Mouse (Mus musculus) C2C12 (cell line): ENCODE data around the gene Arhgap19. TPM values are rescaled to one million over a fixed set of nuclear protein-coding genes. Genes with fewer than 3 reads are reported as not detected.

Source experiments
- H3K27me3 ChIP-seq: one replicate; pipeline ENCODE4 v1.6.1; 2011; ENCODE audit not compliant: control insufficient read depth, insufficient read depth, insufficient read length
- H3K36me3 ChIP-seq: one replicate; pipeline ENCODE4 v1.6.1; 2011; ENCODE audit not compliant: control insufficient read depth, insufficient read depth
- H3K4me3 ChIP-seq: one replicate; pipeline ENCODE4 v1.5.1; 2011; ENCODE audit warnings: mild to moderate bottlenecking, control low read depth; ENCODE audit not compliant: poor library complexity, insufficient read depth, severe bottlenecking
- H3K79me2 ChIP-seq: one replicate; pipeline ENCODE4 v1.6.1; 2011; ENCODE audit not compliant: control insufficient read depth, insufficient read depth
- H3K79me3 ChIP-seq: one replicate; pipeline ENCODE4 v1.6.1; 2011; ENCODE audit warnings: low read depth, control low read depth
- H3ac ChIP-seq: one replicate; pipeline ENCODE3; 2011; ENCODE audit warnings: low read depth; ENCODE audit not compliant: control insufficient read depth, insufficient read length
- CEBPB ChIP-seq: IDR thresholded peaks from one replicate; pipeline ENCODE4 v1.6.1; 2011; ENCODE audit warnings: low read depth, mild to moderate bottlenecking, control low read depth, moderate library complexity
- CTCF ChIP-seq: IDR thresholded peaks from one replicate; pipeline ENCODE4 v1.5.1; 2011; ENCODE audit not compliant: control insufficient read depth, insufficient read depth, insufficient read length
- FOSL1 ChIP-seq: IDR thresholded peaks from one replicate; pipeline ENCODE4 v1.8.0; 2011; ENCODE audit warnings: mild to moderate bottlenecking, low read length; ENCODE audit not compliant: poor library complexity, insufficient read depth, severe bottlenecking
- MAX ChIP-seq: IDR thresholded peaks from one replicate; pipeline ENCODE4 v1.6.1; 2011; ENCODE audit warnings: mild to moderate bottlenecking, control low read depth
- MYOD1 ChIP-seq: IDR thresholded peaks from one replicate; pipeline ENCODE4 v1.6.1; 2011; ENCODE audit warnings: low read depth; ENCODE audit not compliant: control insufficient read depth, insufficient read length
- MYOG ChIP-seq: IDR thresholded peaks from one replicate; pipeline ENCODE4 v1.6.1; 2011; ENCODE audit not compliant: control insufficient read depth, insufficient read length; ENCODE audit errors: extremely low read depth
- USF1 ChIP-seq: IDR thresholded peaks from one replicate; pipeline ENCODE4 v1.6.1; 2011; ENCODE audit warnings: low read depth, mild to moderate bottlenecking, control low read depth, moderate library complexity
- polyA plus RNA-seq: library from polyadenylated mRNA; unstranded; fragments of >200 nt; fragmentation: generic; extraction: Trizol; gene quantifications from one replicate; pipeline ENCODE4 v1.2.1, GENCODE M21; 2012; ENCODE audit warnings: missing spikeins

The Arhgap19 gene
- polyA plus RNA-seq, 1 experiment, result 8.9 TPM

DNA sequence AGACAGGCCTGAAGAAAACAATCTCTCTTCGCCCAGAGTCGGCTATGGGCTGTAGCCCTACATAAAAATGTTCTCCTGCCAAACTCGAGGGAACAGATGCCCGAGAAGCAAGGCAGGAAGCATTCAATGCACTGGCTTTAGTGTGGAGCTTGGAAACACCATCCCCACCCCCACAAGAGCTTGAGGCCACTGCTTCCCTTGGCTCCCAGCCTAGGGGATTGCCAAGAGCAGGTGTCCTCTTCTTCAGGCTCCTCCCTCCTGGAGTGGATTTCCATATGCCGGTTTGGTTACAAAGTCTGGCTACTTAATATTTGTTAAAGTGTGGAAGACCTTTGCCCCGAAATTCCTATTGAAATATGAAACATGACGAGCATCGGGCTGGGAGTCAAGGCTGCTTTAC is 82.4 kb downstream of the Arhgap19 start:
- H3K79me2 ChIP-seq, result no peaks in the 10 kb centered on the region
- H3K36me3 ChIP-seq, result no peaks in the 10 kb centered on the region
- no peaks in the 10 kb centered on the region for H3K79me3 ChIP-seq
- peaks cover 52% of the 10 kb centered on the region for H3K27me3 ChIP-seq
- TF ChIP-seq USF1 (no peak), CTCF (no peak), MAX (no peak), FOSL1 (no peak), MYOD1 (no peak), MYOG (no peak), CEBPB (no peak)
- no peak overlapping the region for H3K4me3 ChIP-seq
- no peak overlapping the region for H3ac ChIP-seq

Other genes starting within 250 kb of the Arhgap19 start
- gene Gm340, start 219.7 kb downstream of the Arhgap19 start, polyA plus RNA-seq, result 2.1 TPM
- gene Slit1, start 58.4 kb downstream of the Arhgap19 start, polyA plus RNA-seq, result not detected
- 0.06 TPM for gene Frat1, start 27.9 kb upstream of the Arhgap19 start, polyA plus RNA-seq
- 0.60 TPM for gene Frat2, start 46.1 kb upstream of the Arhgap19 start, polyA plus RNA-seq
- gene Rrp12, start 94.1 kb upstream of the Arhgap19 start, polyA plus RNA-seq, result 33.6 TPM
- gene Pgam1, start 109.9 kb upstream of the Arhgap19 start, polyA plus RNA-seq, result 736 TPM
- 46.5 TPM for gene Exosc1, start 131.4 kb upstream of the Arhgap19 start, polyA plus RNA-seq
- gene Zdhhc16, start 131.4 kb upstream of the Arhgap19 start, polyA plus RNA-seq, result 104 TPM
- gene Mms19, start 179.1 kb upstream of the Arhgap19 start, polyA plus RNA-seq, result 21.9 TPM
- 73.0 TPM for gene Ubtd1, start 179.7 kb upstream of the Arhgap19 start, polyA plus RNA-seq
- gene Ankrd2, start 234.0 kb upstream of the Arhgap19 start, polyA plus RNA-seq, result 0.15 TPM
- 0.30 TPM for gene Hoga1, start 243.6 kb upstream of the Arhgap19 start, polyA plus RNA-seq